Mouse (Mus musculus): ENCODE results near the gene Rilp.

- TF ChIP-seq POLR2A (IDR thresholded peaks at IDR 0.05; ENCODE audit: low read depth, low read length) = no peak
- no peak for TF ChIP-seq CTCF (IDR thresholded peaks at IDR 0.05; ENCODE audit: extremely low read depth, insufficient read depth, insufficient read length, insufficient replicate concordance)
Measured at GRCm38 (mm10) chr11:75486192-75486591, 23.7 kb upstream of the Rilp start.

Measured in spleen, adult 2 months (tissue).